Mouse (Mus musculus): ENCODE measurements around the gene Pi4ka.

The Pi4ka gene

DNA sequence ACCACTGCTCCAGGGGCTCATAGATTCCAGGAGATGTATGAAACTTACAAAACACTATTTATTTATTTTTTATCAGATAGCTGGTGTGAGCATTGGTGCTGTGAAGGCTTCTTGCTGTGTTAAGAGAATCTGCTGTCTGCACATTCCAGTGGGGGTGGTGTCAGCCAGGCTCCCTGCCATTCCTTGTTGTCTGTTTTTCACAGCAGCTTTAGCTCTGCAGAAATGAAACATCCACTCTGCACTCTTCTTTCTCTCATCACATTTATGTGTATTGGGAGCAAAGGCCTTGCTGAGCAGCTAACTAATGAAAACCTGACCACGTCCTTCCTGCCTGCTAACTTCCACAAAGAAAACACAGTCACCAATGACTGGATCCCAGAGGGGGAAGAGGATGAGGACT, 70.0 kb downstream of the Pi4ka start:
- no peak for DNase-seq (ENCODE audit: extremely low spot score)

DNA sequence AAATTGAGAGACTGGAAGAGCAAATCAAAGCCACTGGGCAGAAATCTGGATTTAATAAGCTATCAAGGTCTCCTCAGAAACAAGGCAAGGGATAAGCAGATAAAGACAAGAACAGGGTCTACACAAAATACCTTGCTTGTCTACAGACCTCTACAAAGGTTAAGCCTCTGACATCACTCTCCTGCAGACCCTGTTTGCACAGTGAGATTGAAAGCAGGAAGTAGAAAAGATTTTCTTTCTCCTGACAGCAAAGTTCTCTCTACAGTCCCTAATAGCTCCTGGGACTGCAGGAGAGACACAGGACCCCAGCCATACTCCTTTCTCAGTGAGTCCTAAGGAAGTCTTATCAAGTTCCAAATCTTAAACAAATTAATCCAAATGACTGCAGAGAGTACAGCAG, 71.5 kb downstream of the Pi4ka start:
- DNase-seq (ENCODE audit: extremely low spot score) = no peak

DNA sequence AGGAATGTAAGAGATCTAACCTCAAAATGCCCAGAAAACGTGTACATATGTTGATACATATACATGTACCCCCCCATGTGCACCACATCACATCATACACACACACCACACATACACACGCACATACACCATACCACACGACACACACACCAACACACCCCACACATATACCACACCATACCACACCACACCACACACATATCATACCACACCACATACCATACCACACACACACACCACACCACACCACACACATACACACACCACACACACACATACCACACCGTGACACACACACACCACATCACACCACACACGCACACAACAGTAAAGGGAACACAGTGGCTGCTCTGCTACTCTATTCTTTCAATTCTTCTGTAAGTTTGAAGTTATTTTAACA, 74.3 kb downstream of the Pi4ka start:
- DNase-seq (ENCODE audit: extremely low spot score) = no peak

DNA sequence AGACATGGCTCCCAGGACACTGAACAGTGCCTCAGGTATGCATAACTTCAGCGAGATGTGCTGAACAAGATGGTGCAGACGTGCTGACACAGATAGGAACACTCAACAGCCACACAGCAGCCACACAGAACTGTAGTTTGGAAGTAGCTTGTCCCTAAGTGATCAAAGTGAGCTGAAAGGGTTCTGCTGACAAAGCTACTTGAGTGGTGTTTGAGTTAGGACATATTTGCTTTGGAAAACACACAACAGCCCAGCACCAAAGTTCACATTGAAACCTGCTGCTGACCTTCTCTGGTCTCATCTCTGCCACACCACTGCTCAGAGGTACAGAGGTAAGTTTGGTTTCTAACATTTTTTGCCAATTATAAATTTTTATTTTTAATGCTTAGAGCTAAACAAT, 75.0 kb downstream of the Pi4ka start, which contains the start of gene Serpind1:
Gene Serpind1 (plus strand): TSS at position 256 of the 400 bp plus-strand sequence.
- no peak for DNase-seq (ENCODE audit: extremely low spot score)

DNA sequence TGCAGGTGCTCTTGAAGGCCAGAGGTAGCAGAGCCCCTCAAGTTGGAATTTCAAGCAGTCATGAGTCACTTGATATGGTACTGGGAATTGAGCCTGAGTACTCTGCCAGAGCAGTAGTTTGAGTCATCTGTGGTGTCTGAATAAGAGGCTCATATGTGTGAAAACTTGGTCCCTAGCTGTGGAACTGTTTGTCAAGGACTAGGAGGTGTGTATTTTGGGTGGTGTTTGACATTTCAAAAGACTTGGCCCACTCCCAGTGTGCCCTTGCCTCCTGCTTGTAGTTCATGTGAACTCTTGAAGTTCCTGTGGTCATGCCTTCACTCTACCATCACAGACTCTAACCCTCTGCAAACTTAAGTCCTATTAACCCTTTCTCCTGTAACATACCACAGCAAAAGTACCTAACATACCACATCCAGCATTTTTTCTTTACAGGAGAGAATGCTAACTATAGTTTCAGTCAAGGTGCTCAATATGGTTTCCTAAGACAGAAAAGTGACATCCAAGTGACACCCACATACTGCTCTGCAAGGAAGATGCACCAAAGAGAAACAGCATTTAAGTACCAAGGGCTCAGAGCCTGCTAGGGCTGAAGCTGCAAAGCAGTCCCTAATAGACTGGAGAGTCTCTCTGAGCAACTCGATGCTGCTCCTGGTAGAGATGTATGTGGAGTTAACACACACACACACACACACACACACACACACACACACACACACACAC, 76.1 kb downstream of the Pi4ka start:
- no peak for DNase-seq (ENCODE audit: extremely low spot score)

DNA sequence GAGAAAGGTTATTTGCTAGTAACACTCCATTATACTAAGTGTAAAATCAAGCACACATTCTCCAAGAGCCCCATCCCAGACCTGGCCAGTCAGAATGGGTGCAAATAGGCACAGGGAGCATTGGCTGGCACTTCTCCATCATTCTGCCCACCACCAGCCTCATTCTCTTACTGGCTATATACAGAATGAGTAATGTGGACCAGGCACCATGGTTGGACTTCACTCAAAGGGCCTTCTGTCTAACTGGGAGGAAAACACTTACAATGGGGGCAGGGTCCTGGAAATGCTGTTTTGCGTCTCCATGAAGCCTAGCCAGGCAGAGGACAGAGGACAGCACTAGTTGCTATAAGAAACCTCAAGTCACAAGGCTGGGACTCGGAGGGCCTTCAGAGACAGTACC, 80.0 kb downstream of the Pi4ka start:
- no peak for DNase-seq (ENCODE audit: extremely low spot score)

DNA sequence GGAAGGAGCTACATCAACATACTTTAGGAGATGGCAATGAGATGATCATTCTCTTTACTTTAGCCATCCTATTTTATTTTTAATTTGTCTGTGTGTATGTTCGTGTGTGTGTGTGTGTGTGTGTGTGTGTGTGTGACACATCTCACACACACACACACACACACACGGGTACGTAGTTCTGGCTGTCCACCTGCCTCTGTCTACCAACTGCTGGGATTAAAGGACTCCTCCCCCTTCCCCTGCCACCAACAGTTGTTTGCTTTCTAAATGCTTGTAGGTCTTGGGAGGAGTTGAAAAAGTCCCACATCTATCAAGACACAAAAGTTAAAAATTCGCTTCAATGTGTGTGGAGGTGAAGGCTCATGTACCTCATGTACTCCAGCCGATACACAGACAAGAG, 81.4 kb downstream of the Pi4ka start:
- DNase-seq (ENCODE audit: extremely low spot score) = no peak

DNA sequence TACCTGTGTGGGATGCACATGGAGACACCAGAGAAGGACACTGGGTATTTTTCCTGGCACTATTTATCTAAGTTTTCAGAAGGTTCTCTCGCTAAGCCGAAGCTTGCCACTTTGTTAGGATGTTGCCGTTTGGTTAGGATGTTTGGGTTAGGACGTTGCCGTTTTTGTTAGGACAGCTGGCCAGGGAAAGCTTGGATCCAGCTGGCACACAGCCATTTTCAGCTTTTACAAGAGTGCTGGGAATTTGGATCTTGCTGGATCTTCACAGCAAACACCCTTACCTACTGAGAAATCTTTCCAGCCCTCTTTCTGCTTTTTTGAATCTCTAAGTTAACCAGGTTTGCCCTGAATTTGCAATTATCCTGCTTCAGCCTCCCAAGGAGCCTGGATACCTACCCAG, 84.6 kb downstream of the Pi4ka start:
- DNase-seq (ENCODE audit: extremely low spot score) = no peak

DNA sequence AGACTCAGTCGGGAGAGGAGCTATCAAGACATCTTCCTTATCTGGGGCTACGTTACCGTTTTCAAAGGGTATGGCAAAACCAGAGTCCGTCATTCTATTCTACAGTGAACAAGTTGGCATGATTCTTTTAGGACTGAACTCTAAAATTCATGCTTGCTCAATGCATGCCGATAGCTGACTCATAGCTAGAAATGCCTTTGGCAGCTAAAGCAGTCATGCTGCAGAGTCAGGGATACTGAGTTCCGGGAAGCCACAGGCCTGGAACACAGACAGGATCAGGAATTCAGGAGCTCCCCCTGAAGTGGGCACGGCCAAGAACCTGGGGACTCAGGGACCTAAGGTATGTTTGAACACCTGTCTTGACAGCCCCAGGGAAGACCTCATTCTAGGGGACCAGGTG, 89.6 kb downstream of the Pi4ka start:
- DNase-seq (ENCODE audit: extremely low spot score) = no peak

DNA sequence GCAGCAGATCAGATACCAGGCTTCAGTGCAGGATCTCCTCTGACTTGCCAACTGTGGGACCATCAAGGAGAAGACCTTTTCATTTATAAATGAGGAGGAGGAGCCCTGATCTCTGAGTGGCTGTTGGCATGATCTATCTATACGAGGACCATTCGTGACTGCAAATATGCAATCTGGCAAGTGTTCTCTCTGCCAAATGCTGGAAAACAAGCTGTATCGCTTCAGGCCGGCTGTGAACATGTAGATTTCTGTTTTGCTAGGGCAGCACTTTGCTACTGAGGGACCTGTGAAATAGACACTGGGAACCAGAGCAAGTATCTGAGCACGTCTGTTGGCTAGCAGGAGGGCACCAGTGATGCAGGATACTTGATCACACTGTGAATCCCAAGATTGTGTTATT, 93.6 kb downstream of the Pi4ka start:
- DNase-seq (ENCODE audit: extremely low spot score) = no peak

DNA sequence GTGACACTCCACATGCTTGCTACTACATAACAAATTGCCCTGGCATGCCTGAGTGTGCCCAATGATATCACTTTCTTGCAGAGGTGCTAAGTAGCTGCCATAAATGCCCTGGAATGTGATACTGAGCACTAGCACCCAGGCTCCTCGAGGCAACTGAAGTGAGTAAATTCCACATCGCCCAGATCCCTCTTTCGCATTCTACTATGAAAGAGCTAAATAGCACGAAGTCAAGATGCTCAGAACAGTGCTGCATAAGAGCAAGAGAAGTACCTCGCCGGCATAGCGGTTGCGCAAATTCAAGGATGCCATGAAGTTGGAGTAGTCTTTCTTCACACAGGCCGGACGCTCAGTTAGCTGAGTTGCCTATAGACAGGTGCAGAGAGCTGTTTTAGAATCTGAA, 97.1 kb downstream of the Pi4ka start:
- no peak for DNase-seq (ENCODE audit: extremely low spot score)

DNA sequence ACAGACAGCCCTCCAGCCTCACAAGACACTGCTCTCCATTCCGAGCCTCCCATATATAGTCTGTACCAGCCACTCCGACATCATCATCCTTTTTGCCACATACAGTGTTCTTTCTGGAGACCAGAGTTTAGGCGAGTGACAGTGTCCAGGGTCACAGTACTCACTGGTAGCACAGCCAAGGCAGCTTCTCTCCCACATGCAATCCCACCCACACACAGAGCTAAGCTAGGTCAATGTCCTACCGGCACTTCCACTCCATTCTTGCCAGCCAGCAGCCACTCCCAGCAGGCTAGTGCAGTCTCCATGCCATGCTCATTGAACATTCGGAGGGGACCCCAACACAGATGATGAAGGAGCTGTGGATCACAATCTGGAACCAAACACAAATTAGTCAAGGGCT, 98.7 kb downstream of the Pi4ka start:
- DNase-seq (ENCODE audit: extremely low spot score) = no peak

DNA sequence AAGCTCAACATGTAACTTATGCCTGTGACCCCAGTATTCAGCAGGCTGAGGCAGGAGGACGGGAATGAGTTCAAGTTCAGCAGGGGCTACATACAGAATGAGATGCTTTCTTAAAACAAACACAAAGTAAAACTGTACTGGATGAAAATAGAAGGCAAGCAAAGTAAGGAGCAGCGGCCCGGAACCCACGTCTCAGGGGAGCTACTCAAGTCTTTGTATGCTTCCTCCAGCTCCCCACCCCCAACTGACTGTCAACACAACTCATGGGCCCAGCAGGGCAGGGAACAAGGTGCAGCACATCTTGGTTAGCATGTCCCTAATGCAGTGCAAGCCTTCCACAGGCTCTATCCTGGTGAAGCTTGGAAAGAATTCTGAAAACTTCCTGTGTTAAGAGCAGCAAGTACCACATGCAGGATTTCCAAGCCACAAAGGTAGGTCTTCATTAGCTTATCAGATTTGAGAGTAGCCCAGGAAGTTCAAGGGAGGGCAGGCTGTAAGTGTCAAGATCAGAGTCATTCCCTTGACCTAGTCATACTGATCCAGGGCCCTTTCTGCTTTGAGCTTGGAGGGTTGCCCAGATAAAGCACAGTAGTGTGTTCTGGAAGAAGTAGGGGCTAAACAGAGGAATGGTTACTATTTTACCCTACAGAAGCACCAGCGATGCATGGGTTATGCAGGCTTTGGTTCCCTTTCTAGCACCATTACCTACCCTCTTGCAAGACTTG, 102.4 kb downstream of the Pi4ka start:
- no peak for DNase-seq (ENCODE audit: extremely low spot score)

DNA sequence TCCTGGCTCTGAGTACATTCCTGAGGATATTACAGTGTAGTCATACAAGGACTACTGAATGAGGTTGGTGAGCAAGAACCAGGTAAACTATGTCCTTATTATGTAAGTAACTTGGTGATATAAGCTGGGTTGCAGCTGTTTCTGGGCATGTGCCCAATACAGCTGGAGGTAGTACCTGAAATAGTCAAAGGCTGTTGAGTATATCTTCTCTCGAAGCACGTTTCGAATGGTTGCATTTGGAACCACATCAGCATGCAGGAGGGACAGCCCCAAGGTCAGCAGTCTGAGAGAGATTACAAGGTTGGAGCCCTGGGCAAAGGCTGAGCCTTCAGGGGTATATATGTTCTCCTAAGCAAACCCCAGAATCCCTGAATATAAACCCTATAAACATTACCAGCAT, 105.3 kb downstream of the Pi4ka start:
- no peak for DNase-seq (ENCODE audit: extremely low spot score)

DNA sequence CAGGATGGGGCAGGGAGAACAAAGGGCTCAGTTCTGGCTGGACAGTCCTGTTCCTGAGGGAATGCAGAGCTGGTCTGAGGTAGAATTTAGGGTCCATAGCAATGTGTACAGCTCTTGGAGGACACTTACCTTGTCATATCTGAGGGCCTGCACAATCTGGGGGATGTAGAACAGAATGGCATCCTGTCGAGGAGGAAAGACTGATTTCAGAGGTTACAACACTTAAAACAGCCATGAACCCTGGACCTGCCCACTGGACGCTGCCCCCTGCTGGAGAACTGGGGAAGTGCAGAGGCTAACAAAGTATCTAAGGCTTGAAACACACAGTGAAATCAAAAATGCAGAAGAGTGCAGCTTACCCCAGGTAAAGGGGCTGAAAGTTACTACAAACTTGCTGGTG, 113.4 kb downstream of the Pi4ka start:
- peak; percentile 82 for DNase-seq (ENCODE audit: extremely low spot score)

DNA sequence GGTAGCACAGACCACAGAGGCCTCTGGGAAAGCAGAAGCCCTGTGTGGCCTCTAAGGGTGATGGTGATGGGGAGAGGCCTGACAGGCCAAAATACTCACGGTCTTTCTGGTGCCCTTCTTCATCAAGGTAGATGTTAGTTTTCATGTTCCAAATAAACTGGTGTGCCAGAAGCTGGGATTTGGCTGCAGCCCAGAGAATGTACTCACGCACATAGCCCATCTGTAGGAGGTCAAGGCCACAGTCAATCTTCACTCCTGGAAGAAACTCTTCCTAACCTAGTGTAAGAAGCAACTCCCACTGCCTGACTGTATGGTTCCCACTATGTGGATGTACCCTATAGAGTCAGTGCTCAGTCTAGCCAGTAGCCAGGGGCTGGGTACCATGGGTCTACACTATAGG, 115.1 kb downstream of the Pi4ka start:
- no peak for DNase-seq (ENCODE audit: extremely low spot score)

DNA sequence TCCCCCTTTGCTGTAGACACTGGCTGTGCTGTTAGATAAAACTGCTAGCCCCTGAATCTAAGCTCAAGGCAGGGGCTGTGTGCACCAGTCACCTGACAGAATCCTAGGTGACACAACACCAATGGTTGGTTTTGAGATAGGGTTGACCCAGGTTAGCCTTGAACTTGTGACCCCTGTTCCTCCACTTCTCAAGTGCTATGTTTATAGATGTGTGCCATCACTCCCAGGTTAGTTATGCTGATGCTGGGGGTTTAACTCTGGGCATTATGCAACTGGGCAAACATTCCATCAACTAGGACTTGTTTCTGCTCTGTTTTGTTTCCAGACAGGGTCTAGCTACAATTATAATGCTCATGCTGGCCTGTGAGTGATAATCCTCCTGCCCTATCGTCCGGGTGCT, 119.0 kb downstream of the Pi4ka start:
- no peak for DNase-seq (ENCODE audit: extremely low spot score)

DNA sequence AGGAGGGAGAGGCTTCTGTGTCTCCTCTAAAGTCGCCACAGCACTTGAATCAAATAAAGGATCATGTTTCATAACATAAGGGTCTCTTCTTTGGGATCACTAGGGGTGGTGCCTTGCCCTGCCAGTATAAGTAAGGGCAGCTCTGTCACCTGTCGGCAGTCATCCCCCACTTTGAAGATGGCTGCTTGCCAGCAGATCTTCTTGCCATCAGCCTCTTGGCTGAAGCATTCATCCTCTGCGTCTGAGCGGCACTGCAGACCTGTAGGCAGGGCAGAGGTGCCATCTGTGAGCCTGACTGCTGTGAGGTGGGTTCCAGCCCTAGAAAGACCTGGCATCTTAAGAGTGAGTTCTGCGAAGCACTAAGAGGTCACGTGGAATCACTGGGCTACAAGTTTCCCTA, 123.0 kb downstream of the Pi4ka start:
- no peak for DNase-seq (ENCODE audit: extremely low spot score)

DNA sequence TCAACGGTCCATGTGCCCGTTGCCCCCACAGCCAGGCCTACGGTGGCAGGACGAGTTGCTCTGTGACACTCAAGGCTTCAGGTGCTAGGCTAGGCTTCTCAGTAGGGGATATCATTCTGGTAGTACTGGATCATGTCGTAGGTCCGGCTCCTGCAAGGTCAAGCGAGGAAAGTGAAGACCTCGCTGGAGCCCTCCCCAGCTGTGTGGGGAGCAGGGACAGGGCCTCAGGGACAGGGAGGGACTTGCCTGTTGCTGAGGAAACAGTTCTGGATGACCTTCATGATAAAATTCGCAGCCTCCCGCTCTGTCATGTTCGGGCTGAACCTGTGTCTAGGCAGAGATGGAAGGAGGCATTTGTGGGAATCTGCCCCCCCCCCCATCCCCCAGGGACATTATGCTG, 125.6 kb downstream of the Pi4ka start:
- DNase-seq (ENCODE audit: extremely low spot score) = no peak

DNA sequence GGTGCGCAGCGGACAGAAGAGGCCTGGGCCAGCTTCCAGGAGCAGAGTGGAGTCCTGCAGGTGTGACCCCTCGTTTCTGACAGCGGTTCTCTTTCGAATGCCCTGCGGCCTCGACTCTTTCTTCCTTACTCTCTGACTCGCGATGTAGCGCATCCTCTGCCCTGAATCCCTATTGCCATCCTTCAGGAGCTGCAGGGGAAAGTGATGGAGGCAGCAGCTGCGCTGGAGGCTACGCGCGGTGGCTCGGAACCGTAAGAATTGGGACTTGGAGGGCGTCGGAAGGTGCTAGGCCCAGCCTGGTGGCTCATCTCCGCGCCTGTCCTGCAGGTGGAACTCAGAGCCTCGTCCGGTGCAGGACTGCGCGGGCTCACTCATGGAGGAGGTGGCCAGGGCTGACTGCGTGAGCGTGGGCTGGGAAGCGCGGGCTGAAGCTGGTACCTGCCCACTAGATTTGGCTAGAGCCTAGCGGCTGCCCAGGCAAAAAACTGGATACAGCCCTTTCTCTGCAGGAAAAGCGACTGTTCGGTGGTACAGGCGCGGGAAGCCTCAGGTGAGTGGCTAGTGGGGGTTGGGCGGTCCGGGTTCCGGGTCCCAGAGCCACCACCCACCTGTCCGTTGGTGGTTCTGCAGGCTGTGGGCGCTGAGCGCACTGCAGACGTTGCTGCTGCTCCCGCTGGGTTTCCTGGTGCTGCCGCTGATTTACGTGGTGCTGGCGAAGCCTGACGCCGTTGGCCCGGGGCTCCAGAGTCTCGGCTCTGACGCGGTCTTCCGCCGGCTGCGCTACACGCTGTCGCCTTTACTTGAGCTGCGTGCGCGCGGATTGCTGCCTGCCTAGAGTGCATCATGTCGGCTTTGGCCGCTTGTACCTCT, 128.5 kb downstream of the Pi4ka start:
- peak; percentile 17 for DNase-seq (ENCODE audit: extremely low spot score)

DNA sequence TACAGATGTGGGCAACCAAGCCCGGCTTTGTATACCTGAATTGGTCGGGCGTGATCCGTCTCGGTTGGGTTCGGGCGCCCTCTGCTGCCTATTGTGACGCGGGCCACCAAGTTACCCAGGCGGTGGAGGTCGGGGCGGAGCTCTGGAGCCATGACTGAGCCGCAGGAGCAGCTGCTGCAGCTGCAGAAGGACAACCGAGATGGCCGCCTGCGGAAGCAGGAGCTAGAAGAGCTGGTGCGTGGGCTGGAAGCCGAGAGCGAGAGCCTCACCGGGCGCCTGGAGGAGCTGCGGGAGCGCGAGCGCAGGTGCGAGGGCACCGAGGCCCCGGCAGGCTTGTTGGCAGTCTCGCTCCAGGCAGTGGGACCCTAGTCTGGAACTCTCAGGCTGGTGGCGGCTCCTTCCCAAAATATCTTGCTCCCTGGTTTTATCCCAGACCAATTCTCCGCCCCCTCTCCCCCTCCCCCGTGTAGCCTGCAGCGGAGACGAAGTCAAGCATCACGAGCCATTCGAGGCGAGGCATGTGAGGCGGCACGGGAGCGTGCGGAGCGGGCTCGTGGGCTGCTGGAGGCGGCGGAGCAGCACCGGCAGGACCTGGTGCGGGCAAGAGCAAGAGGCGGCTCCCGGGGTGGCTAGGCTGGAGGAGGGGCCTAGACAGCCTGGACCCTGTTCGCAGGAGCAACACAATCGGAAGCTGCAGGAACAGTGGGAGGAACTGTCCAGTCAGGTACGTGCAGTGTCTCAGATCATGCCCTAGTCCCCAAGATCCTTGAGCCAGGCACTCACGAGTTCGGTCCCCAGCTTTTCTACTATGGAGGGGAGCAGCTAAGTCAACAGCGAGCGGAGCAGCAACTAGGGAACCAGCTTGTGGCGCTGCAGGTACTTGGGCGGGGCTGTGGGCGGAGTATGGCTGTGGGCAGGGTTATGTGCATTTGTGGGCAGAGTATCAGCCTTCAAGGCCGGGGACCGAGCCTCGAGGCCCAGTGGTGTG, 129.7 kb downstream of the Pi4ka start:
- peak; percentile 92 for DNase-seq (ENCODE audit: extremely low spot score)

Data from embryo, embryonic 9.5 days (tissue).